Mouse (Mus musculus): Measurements from ENCODE around the gene Wbp2. TPM values are rescaled to one million over a fixed set of nuclear protein-coding genes. Genes with fewer than 3 reads are reported as not detected.

The Wbp2 gene
- polyA plus RNA-seq, 1 experiment: 339 TPM

DNA sequence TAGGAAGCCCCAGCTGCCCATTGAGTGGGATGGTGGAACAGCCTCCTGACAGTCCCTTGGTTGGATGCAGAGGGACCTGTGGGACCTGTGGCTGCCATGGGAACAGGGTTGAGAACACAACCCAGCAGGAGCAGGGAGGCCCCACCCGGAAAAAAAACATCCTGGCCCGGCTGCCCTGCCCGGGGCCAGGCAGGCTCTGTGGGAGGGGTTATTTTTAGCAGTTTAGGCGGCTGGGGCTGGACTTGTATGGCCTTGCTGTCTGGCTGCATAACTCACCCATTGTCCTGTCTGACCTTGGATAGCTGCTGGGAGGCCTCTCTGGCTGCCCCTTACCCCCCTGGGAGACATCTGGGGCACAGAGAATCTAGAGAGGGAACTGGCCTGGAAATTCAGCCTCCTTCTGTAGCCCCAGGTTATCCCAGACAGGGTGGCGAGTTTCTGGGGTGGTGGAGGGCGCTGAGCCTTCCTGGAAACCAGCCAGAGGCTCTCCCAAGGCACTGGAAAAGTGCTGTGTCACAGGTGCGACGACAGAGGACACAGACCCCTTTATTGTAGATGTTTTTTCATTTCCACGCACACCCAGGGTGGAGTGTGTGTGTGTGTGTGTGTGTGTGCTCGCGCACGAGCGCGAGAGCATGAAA, 17.3 kb upstream of the Wbp2 start:
- WGBS: 46% methylated on average over 14 of the region's 14 CpGs
- Histone ChIP-seq H3K27ac (ENCODE audit: insufficient read depth, low read depth, low read length) (no peak overlapping the region), H3K4me1 (ENCODE audit: control insufficient read depth, insufficient read depth, low read length) (peaks cover 34% of the 10 kb centered on the region), H3K4me3 (ENCODE audit: insufficient read depth, low read depth, low read length) (no peak overlapping the region)
- TF ChIP-seq CTCF (IDR thresholded peaks at IDR 0.05; ENCODE audit: insufficient read depth, low read depth, low read length): no peak
- no peak for TF ChIP-seq POLR2A (IDR thresholded peaks at IDR 0.05; ENCODE audit: insufficient read depth, low read depth, low read length)

DNA sequence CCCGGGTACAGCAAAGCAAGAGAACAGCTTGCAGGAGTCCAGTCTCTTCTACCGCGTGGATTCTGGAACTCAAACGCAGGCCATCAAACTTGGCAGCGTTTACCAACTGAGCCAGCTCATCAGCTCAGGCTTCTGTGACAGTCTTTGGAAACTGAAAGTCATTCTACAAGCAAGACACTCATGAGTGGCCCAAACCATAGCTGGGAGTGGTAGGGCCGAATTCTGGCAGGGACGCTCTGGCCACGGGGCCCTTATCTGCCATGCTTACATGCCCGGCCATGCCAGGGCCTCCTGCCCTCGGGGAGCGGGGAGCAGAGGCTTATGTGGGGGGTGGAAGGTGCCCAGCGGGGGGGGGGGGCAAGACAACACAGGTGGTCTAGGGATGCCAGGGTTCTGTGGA, 16.8 kb upstream of the Wbp2 start:
- Histone ChIP-seq H3K4me1 (ENCODE audit: control insufficient read depth, insufficient read depth, low read length) (peaks cover 30% of the 10 kb centered on the region), H3K27ac (ENCODE audit: insufficient read depth, low read depth, low read length) (0 out of 2 replicates have a peak overlapping the region, but pooled peaks have one; percentile 27), H3K4me3 (ENCODE audit: insufficient read depth, low read depth, low read length) (no peak overlapping the region)
- 71% methylated on average over 12 of the region's 12 CpGs for WGBS
- TF ChIP-seq POLR2A (IDR thresholded peaks at IDR 0.05; ENCODE audit: insufficient read depth, low read depth, low read length) (no peak), CTCF (IDR thresholded peaks at IDR 0.05; ENCODE audit: insufficient read depth, low read depth, low read length) (no peak)

DNA sequence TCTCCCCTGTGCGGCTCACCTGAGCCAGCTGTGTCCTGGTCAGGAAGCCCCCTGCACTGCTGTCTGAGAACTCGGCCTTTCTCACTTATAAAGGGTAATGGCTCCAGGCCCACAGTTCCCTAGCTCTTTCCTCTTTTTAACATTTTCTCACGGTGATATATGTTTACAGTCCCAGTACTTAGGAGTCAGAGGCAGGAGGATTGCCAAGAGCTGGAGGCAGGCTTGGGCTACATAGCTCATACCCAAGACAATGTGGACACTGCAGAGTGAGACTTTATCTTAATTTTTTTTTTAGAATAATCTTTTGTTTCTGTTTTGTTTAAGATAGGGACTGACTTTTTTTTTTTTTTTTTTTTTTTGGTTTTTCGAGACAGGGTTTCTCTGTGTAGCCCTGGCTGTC, 15.7 kb upstream of the Wbp2 start:
- H3K4me3 ChIP-seq (ENCODE audit: insufficient read depth, low read depth, low read length): no peak overlapping the region
- TF ChIP-seq POLR2A (IDR thresholded peaks at IDR 0.05; ENCODE audit: insufficient read depth, low read depth, low read length): no peak
- TF ChIP-seq CTCF (IDR thresholded peaks at IDR 0.05; ENCODE audit: insufficient read depth, low read depth, low read length): no peak
- H3K4me1 ChIP-seq (ENCODE audit: control insufficient read depth, insufficient read depth, low read length): peaks cover 19% of the 10 kb centered on the region
- H3K27ac ChIP-seq (ENCODE audit: insufficient read depth, low read depth, low read length): peak overlapping the region; percentile 46; the same call in 1 of the 2 replicates
- 42% methylated on average over 4 of the region's 4 CpGs for WGBS

DNA sequence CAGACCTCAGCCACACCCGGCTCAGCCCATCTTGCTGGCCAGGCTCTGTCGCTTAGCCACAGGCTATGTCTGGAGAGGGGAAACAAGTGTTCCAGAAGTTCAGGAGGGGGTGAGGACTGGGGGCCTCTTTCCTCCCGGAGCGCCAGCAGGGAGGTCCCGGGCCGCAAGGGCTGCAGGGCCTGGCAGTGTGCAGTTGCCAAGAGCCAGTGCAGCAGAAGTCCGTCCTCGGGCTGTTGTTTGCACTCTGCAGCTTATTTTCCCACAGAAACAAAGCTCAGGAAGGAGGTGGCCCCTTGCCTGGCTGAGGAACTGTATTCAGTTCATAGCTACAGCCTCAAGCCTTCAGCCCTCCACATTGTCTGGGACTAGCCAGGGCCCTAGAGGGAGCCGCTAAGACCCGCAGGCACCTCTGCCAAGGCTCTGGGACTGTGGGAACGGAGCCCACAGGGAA, 15.2 kb upstream of the Wbp2 start:
- peaks cover 18% of the 10 kb centered on the region for H3K4me1 ChIP-seq (ENCODE audit: control insufficient read depth, insufficient read depth, low read length)
- no peak overlapping the region for H3K4me3 ChIP-seq (ENCODE audit: insufficient read depth, low read depth, low read length)
- TF ChIP-seq POLR2A (IDR thresholded peaks at IDR 0.05; ENCODE audit: insufficient read depth, low read depth, low read length) (no peak), CTCF (IDR thresholded peaks at IDR 0.05; ENCODE audit: insufficient read depth, low read depth, low read length) (no peak)
- WGBS: 47% methylated on average over 11 of the region's 11 CpGs
- peak overlapping the region; percentile 46; the same call in 1 of the 2 replicates for H3K27ac ChIP-seq (ENCODE audit: insufficient read depth, low read depth, low read length)

- no peak overlapping the region for H3K27ac ChIP-seq (ENCODE audit: insufficient read depth, low read depth, low read length)
- no peak overlapping the region for H3K4me3 ChIP-seq (ENCODE audit: insufficient read depth, low read depth, low read length)
Measured at GRCm38 (mm10) chr11:116100839-116101238, 14.0 kb upstream of the Wbp2 start.

DNA sequence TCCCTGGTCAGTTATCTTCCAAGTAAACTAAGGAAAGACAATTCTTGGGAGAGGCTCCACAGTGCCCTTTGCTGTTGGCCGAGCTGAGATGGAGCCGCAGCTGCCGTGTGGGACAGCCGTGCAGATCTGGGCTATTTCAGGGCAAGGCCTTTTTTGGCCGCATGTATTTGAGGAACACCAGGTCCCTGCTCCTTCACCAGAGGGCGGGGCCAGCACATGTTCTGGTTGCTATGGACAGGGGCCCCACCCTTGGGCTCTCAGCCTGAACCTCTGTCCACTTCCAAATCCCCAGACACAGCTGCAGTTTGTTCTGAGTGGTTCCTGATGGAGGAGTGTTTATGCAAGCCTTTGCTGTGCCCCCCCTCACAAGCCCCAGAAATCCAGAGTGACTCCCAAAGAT, 13.6 kb upstream of the Wbp2 start:
- Histone ChIP-seq H3K4me1 (ENCODE audit: control insufficient read depth, insufficient read depth, low read length) (peaks cover 13% of the 10 kb centered on the region), H3K4me3 (ENCODE audit: insufficient read depth, low read depth, low read length) (no peak overlapping the region), H3K27ac (ENCODE audit: insufficient read depth, low read depth, low read length) (no peak overlapping the region)
- WGBS: 82% methylated on average over 6 of the region's 6 CpGs
- TF ChIP-seq CTCF (IDR thresholded peaks at IDR 0.05; ENCODE audit: insufficient read depth, low read depth, low read length): no peak
- TF ChIP-seq POLR2A (IDR thresholded peaks at IDR 0.05; ENCODE audit: insufficient read depth, low read depth, low read length): no peak

More at GRCm38 (mm10) chr11:116100839-116101238, 14.0 kb upstream of the Wbp2 start:
- peaks cover 13% of the 10 kb centered on the region for H3K4me1 ChIP-seq (ENCODE audit: control insufficient read depth, insufficient read depth, low read length)
- TF ChIP-seq CTCF (IDR thresholded peaks at IDR 0.05; ENCODE audit: insufficient read depth, low read depth, low read length): no peak
- TF ChIP-seq POLR2A (IDR thresholded peaks at IDR 0.05; ENCODE audit: insufficient read depth, low read depth, low read length): no peak
- WGBS: 92% methylated on average over 7 of the region's 7 CpGs

DNA sequence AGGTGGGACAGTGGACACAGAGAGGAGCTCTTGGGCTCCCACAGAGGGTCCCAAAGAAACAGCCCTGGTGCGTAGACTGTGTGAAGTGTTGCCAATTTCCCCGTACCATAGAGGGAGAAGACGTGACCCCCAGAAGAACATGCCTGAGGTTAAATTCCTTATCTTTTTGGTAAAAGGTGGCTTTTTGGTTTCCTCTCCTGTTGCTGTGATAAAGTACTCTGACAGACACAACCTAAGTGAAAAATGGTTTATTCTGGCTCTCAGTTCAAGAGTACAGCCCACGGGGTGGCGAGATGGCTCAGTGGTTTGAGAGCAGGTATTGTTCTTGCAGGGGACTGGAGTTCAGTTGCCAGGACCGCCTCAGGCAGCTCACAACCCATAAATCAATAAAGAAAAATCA, 12.7 kb upstream of the Wbp2 start:
- 90% methylated on average over 6 of the region's 6 CpGs for WGBS
- no peak overlapping the region for H3K27ac ChIP-seq (ENCODE audit: insufficient read depth, low read depth, low read length)
- no peak for TF ChIP-seq POLR2A (IDR thresholded peaks at IDR 0.05; ENCODE audit: insufficient read depth, low read depth, low read length)
- no peak for TF ChIP-seq CTCF (IDR thresholded peaks at IDR 0.05; ENCODE audit: insufficient read depth, low read depth, low read length)
- no peak overlapping the region for H3K4me3 ChIP-seq (ENCODE audit: insufficient read depth, low read depth, low read length)
- peaks cover 12% of the 10 kb centered on the region for H3K4me1 ChIP-seq (ENCODE audit: control insufficient read depth, insufficient read depth, low read length)

DNA sequence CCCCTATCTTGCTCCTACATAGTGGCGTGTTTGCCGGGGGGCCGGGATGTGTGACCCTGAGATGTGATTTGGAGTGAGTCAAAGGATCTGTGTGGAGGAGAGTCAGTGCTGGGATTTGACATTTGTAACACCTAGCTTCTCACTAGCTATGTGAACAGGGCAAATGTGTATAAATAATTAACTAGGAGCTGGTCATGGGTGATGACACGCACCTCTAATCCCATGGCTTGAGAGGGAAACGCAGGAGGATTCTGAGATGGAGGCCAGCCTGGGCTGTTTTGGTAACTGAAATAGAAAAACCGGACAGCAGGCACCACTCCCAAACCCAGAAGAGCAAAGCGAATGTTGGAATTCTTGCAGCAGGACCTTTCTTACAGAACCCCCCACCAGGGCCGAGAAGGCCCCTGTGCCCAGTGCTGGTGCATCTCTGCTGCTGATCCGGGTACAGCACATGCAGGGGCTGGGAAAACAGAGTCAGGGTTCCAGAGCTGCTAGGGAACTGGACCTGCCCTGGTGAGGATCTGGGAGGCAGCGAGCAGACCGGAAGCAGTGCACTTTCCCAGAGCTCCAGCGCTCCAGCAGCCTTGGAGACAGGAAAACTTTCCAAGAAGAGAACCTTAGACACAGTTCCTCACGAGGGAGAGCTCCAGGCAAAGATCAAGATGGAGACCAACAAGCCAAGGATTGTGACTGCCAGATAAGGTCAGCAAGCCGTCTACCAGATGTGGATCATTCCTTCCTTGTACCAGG, 12.1 kb upstream of the Wbp2 start:
- H3K4me1 ChIP-seq (ENCODE audit: control insufficient read depth, insufficient read depth, low read length): peaks cover 6% of the 10 kb centered on the region
- WGBS: 83% methylated on average over 14 of the region's 14 CpGs
- TF ChIP-seq CTCF (IDR thresholded peaks at IDR 0.05; ENCODE audit: insufficient read depth, low read depth, low read length): no peak
- no peak for TF ChIP-seq POLR2A (IDR thresholded peaks at IDR 0.05; ENCODE audit: insufficient read depth, low read depth, low read length)
- no peak overlapping the region for H3K27ac ChIP-seq (ENCODE audit: insufficient read depth, low read depth, low read length)
- H3K4me3 ChIP-seq (ENCODE audit: insufficient read depth, low read depth, low read length): no peak overlapping the region

All from olfactory bulb, adult 2 months (tissue).